1 mouse cellular context compared by ENCODE assay signal in the genomic region with DNA sequence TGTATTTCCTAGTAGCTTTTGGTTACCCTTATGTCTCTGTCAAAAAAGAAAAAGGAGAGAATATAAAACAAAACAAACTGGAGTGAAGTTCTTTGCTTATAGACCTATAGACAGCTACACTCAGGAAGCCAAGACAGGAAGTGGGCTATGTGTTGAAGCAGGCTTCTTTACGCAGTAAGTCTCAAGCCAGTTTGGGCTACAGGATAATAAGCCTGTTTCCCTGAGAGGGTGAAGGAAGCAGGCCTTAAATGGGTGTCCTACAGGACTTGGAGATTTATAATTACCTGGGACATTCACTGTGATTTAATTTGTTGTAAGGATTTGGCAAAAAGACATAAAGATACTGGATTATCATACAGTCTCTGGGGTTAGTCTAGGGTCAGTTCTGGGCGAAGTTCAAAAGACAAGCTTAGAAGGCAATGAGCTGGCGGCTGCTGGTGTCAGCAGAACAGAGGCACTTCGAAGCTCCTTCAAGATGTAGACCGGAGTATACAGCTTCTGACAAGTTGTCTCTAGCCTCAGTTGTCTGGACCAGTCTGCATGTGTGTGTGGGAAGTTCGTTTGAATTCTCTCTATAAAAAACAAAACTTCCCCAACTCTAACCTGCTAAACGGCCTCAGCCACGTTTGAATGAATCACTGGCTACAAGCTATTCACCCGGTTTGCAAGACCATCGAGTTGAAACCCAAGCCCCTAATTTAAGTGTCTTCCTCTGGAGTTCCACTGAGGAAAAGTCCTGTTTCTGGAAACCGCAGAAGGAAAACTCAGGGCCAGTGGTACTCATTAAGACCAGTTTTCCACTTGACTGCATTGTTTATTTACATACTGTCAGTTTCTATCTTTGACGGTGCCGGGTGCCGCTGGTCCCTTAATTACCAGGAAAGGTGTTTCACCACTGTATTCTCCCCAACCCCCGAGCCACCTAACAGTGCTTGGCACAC.
TF ChIP-seq lines count a peak whose summit lies in the region.

No protein-coding gene starts in this region.

TF ChIP-seq in CH12.LX, 34 proteins besides CTCF, POLR2A, EP300 and RAD21 (continued from another document):
- TF ChIP-seq ZMIZ1 (IDR thresholded peaks at IDR 0.05; ENCODE audit: low read depth, low read length), result no peak
- peak; percentile 33; the same call in 1 of the 2 replicates for TF ChIP-seq RCOR1 (conservative IDR thresholded peaks at IDR 0.05; ENCODE audit: low read depth, low read length)
- TF ChIP-seq CHD1 (IDR thresholded peaks at IDR 0.05; ENCODE audit: low read depth, low read length), result no peak
- no peak; the same call in none of the 2 replicates for TF ChIP-seq BHLHE40 (IDR thresholded peaks at IDR 0.05; ENCODE audit: low read depth, low read length)
- TF ChIP-seq SIN3A (IDR thresholded peaks at IDR 0.05; ENCODE audit: low read length), result peak; percentile 85; the same call in 1 of the 2 replicates
- TF ChIP-seq ELF1 (IDR thresholded peaks at IDR 0.05; ENCODE audit: low read depth, low read length), result peak; percentile 25; the same call in 1 of the 2 replicates
- TF ChIP-seq JUND (conservative IDR thresholded peaks at IDR 0.05; ENCODE audit: low read depth, low read length), result no peak
- TF ChIP-seq MXI1 (IDR thresholded peaks at IDR 0.05; ENCODE audit: low read depth, low read length), result peak; percentile 0; the same call in 1 of the 2 replicates
- 0 out of 2 replicates have a peak, but pooled peaks have one; percentile 23 for TF ChIP-seq TBP (conservative IDR thresholded peaks at IDR 0.05; ENCODE audit: low read depth, low read length)
- peak; percentile 63; the same call in 1 of the 2 replicates for TF ChIP-seq MEF2A (IDR thresholded peaks at IDR 0.05; ENCODE audit: borderline replicate concordance, low read depth, low read length)
- 0 out of 2 replicates have a peak, but pooled peaks have one; percentile 7 for TF ChIP-seq UBTF (IDR thresholded peaks at IDR 0.05; ENCODE audit: low read depth, low read length)
TF ChIP-seq in CH12.LX: peak in this region for 8.
